10 mouse cellular contexts compared by ENCODE assay signal in the genomic region with DNA sequence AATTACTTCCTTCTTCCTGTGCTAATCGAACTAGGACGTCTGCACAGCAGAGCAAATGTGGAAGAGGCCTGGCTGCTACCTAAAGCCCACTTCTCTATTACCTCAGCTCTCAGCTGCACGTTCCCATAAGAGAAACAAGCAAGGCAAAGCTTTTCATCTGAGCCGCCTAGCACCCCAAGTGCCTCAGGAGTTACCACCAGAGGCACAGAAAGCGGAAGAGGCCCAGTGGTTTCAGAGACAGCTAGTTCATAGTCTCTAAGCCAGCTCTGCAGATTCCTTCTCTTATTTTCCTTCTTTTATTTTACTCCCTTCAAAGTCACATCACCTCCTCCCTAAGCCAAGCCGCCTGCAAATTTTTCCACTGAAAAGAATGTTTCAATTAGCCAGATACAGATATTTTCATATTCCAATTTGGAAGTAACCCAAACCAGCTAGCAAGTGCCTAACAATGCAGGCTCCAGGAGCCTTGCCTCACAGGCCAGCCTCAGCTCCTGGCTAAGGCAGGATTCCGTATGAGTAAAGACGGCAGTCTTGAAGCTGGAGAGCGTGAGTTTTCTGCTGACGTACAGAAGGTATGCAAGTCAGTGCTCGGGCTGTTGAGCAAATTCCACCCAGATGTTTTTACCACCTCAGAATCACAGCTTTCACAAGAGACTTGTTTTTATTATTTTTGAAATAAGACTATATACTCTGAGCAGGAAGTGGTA.
DNase-seq lines count a peak whose midpoint lies in the region; ATAC-seq and TF ChIP-seq lines count a peak whose summit lies in the region.
"Had no signal": no experiment of that assay in that cellular context is flagged by ENCODE, and none has a peak within 500 bp of the region (broad histone marks: within the 10 kb centered on the region; RNA-seq: fewer than 3 reads in every experiment).

No protein-coding gene starts in this region.

- no peak for TF ChIP-seq POLR2A in limb, embryonic 14.5 days (IDR thresholded peaks at IDR 0.05; ENCODE audit: borderline replicate concordance, extremely low read depth, insufficient read depth, insufficient read length)

- peaks cover 28% of the 10 kb centered on the region; the same call in 1 of the 2 replicates for H3K4me1 ChIP-seq in heart, embryonic 10.5 days
- H3K4me1 ChIP-seq in embryonic facial prominence, embryonic 11.5 days (ENCODE audit: control insufficient read depth, insufficient read depth, low read length) = 0 out of 2 replicates have a peak, but pooled peaks cover 3% of the 10 kb centered on the region
- H3K4me1 ChIP-seq in limb, embryonic 14.5 days (ENCODE audit: control insufficient read depth, insufficient read depth, low read length) = peaks cover 32% of the 10 kb centered on the region

- H3K27ac ChIP-seq in heart, embryonic 10.5 days = no peak overlapping the region
- H3K27ac ChIP-seq in embryonic facial prominence, embryonic 11.5 days (replicated peaks; ENCODE audit: low read depth, low read length) = 0 out of 2 replicates have a peak overlapping the region, but pooled peaks have one; percentile 1
- peak overlapping the region; percentile 72 for H3K27ac ChIP-seq in limb, embryonic 14.5 days (replicated peaks; ENCODE audit: low read depth, low read length)

- ATAC-seq in embryonic facial prominence, embryonic 11.5 days (replicated peaks; ENCODE audit: insufficient number of reproducible peaks, low FRiP score, low TSS enrichment, low read depth) = no peak; the same call in 1 of the 2 replicates
- peak; percentile 60; the same call in 1 of the 2 replicates for ATAC-seq in limb, embryonic 14.5 days (ENCODE audit: low FRiP score, low read depth)

- H3K9me3 ChIP-seq in heart, embryonic 10.5 days = no peaks in the 10 kb centered on the region
- no peaks in the 10 kb centered on the region for H3K9me3 ChIP-seq in embryonic facial prominence, embryonic 11.5 days (replicated peaks; ENCODE audit: control insufficient read depth, low read length)
- H3K9me3 ChIP-seq in limb, embryonic 14.5 days (ENCODE audit: control insufficient read depth, low read length) = no peaks in the 10 kb centered on the region

- no peak overlapping the region for H3K9ac ChIP-seq in embryonic facial prominence, embryonic 11.5 days (replicated peaks; ENCODE audit: low read length)
- no peak overlapping the region for H3K9ac ChIP-seq in limb, embryonic 14.5 days (ENCODE audit: low read depth, low read length, severe bottlenecking)
- H3K9ac ChIP-seq: lung, embryonic 14.5 days had no signal

- no peaks in the 10 kb centered on the region for H3K36me3 ChIP-seq in heart, embryonic 10.5 days
- H3K36me3 ChIP-seq in embryonic facial prominence, embryonic 11.5 days (replicated peaks; ENCODE audit: control insufficient read depth, insufficient read depth, low read depth, low read length) = no peaks in the 10 kb centered on the region
- H3K36me3 ChIP-seq in limb, embryonic 14.5 days (ENCODE audit: control insufficient read depth, insufficient read depth, low read length) = peaks cover 11% of the 10 kb centered on the region

- no peaks in the 10 kb centered on the region for H3K27me3 ChIP-seq in heart, embryonic 10.5 days (ENCODE audit: insufficient read depth, poor library complexity, severe bottlenecking)
- no peaks in the 10 kb centered on the region for H3K27me3 ChIP-seq in embryonic facial prominence, embryonic 11.5 days (ENCODE audit: control insufficient read depth, insufficient read depth, low read length)
- no peaks in the 10 kb centered on the region for H3K27me3 ChIP-seq in limb, embryonic 14.5 days (ENCODE audit: control insufficient read depth, insufficient read depth, low read length)

- H3K4me3 ChIP-seq in heart, embryonic 10.5 days = no peak overlapping the region
- no peak overlapping the region for H3K4me3 ChIP-seq in embryonic facial prominence, embryonic 11.5 days (ENCODE audit: low read depth, low read length)
- no peak overlapping the region for H3K4me3 ChIP-seq in limb, embryonic 14.5 days (replicated peaks; ENCODE audit: low read length)

- peak; percentile 90 for DNase-seq in heart, adult 11 months
- no peak for DNase-seq in heart, embryonic 10.5 days (ENCODE audit: low spot score)
- DNase-seq in 3T3-L1 (ENCODE audit: low read depth, low spot score) = peak; percentile 12
- peak; percentile 46 for DNase-seq in embryonic facial prominence, embryonic 11.5 days (ENCODE audit: low spot score)
- peak; percentile 41 for DNase-seq in limb, embryonic 14.5 days (ENCODE audit: low spot score)
- DNase-seq in right cerebral cortex, postnatal 4 days = no peak
- no peak for DNase-seq in lung, adult 18-20 months
- DNase-seq in adrenal gland, postnatal 25 days = no peak
- DNase-seq: adrenal gland, postnatal 36 days; lung, embryonic 14.5 days had no signal

- H3K4me2 ChIP-seq in embryonic facial prominence, embryonic 11.5 days (ENCODE audit: low read depth, low read length) = no peak overlapping the region
- no peak overlapping the region for H3K4me2 ChIP-seq in limb, embryonic 14.5 days (replicated peaks; ENCODE audit: low read depth, low read length, severe bottlenecking)
- H3K4me2 ChIP-seq: lung, embryonic 14.5 days had no signal

- 69% methylated on average over 11 of the region's 11 CpGs for WGBS in heart, embryonic 10.5 days
- WGBS in embryonic facial prominence, embryonic 11.5 days = 45% methylated on average over 11 of the region's 11 CpGs
- WGBS in limb, embryonic 14.5 days = 27% methylated on average over 11 of the region's 11 CpGs

Comparison
In these comparisons a context has a peak if more than half of its experiments do, and no peak if none do; other contexts are left out.
1. DNase-seq: peak in heart, adult 11 months (single experiment), 3T3-L1 (single experiment), embryonic facial prominence, embryonic 11.5 days (single experiment) and limb, embryonic 14.5 days (single experiment); none in heart, embryonic 10.5 days (single experiment), right cerebral cortex, postnatal 4 days (single experiment), lung, adult 18-20 months (0 of 2) and adrenal gland, postnatal 25 days (single experiment).